22 mouse cellular contexts compared by ENCODE assay signal in the genomic region with DNA sequence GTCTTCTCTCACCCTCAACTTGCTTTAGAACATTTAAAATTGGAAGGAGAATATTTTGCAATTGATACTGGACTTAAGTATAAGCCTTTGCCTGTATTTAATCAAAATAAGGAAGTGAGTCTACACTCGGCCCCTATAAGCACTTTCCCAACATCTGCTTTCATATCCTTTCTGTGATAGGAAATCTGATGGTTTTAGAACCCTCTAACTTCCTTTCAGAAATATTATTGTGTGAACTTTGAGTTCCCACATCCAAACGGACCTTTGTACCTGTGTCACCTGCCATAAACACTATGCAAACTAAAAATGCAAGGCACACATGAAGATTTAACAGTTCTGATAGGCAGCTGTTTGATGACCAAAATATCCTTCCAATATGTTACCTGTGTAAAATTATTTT. TPM values are rescaled to one million over a fixed set of nuclear protein-coding genes. Genes with fewer than 3 reads are reported as not detected.
DNase-seq lines count a peak whose midpoint lies in the region; ATAC-seq lines count a peak whose summit lies in the region.
"Had no signal": no experiment of that assay in that cellular context is flagged by ENCODE, and none has a peak within 500 bp of the region (broad histone marks: within the 10 kb centered on the region; RNA-seq: fewer than 3 reads in every experiment).

No protein-coding gene starts in this region.

- H3K27me3 ChIP-seq in splenic B cell, adult 2 months (ENCODE audit: control insufficient read depth, insufficient read depth, low read length, poor library complexity, severe bottlenecking) = no peaks in the 10 kb centered on the region
- H3K27me3 ChIP-seq: embryonic facial prominence, embryonic 13.5 days had no signal

- intact Hi-C loops in left cerebral cortex, postnatal 25 days (cut with DNase I) = no loop called here

- peak; percentile 82 for ATAC-seq in granulocyte monocyte progenitor cell, adult 5-6 weeks (replicated peaks; ENCODE audit: poor library complexity, severe bottlenecking)
- no peak for ATAC-seq in frontal cortex, adult (ENCODE audit: low TSS enrichment)
- ATAC-seq: CD4-positive, CD25-positive, alpha-beta regulatory T cell, adult 4 months; forebrain, embryonic 14.5 days had no signal

- WGBS in large intestine, adult 2 months = 17% methylated on average over 2 of the region's 2 CpGs

- no peaks in the 10 kb centered on the region for H3K36me3 ChIP-seq in splenic B cell, adult 2 months (ENCODE audit: control insufficient read depth, insufficient read depth, low read length, poor library complexity, severe bottlenecking)
- H3K36me3 ChIP-seq: embryonic facial prominence, embryonic 13.5 days; G1E; heart, embryonic 10.5 days; hindbrain, embryonic 10.5 days had no signal

- DNase-seq in A20 (ENCODE audit: low read depth, low spot score) = peak; percentile 31
- peak; percentile 58 for DNase-seq in large intestine, adult 2 months (ENCODE audit: low read depth, low spot score)
- DNase-seq in splenic B cell, adult 2 months (ENCODE audit: low read depth, low spot score) = peak; percentile 18
- no peak for DNase-seq in kidney, adult 8-10 months
- DNase-seq in left cerebral cortex, postnatal 25 days (ENCODE audit: low spot score in 2 of 2) = no peak
- DNase-seq: adrenal gland, adult 8-10 months; adrenal gland, postnatal 36 days; B cell, adult 2 months; cerebellum, adult 11 months; cerebellum, adult 9-10 months; cerebellum, postnatal 25 days; gastrocnemius, postnatal 36 days; heart, adult 18-20 months; heart, postnatal 10 days had no signal

RNA-seq across cellular contexts. Expression of gene Pde7b, which starts 58.2 kb away (rescaled TPM):
- total RNA-seq in granulocyte monocyte progenitor cell, adult 5-6 weeks (2014; fragmentation: Nextera tagmentation) = 6.8 and 7.4 TPM in 2 replicates
- total RNA-seq in granulocyte monocyte progenitor cell, adult 5-6 weeks (2017) = 2.7 and 3.8 TPM in 2 replicates
- 1.8 and 3.1 TPM in 2 replicates for polyA plus RNA-seq in large intestine, adult 2 months (2012; rRNA removed)
- total RNA-seq in left cerebral cortex, postnatal 25 days (2021) = 10 to 100 TPM; 41.4 to 66.1 TPM
- polyA plus RNA-seq: G1E had no signal

Comparison
In these comparisons a context has a peak if more than half of its experiments do, and no peak if none do; other contexts are left out.
1. DNase-seq: peak in A20 (single experiment), large intestine, adult 2 months (single experiment) and splenic B cell, adult 2 months (single experiment); none in kidney, adult 8-10 months (0 of 2) and left cerebral cortex, postnatal 25 days (0 of 2).
2. RNA of gene Pde7b, which starts 58.2 kb away (total RNA-seq): 41.4 to 66.1 TPM in left cerebral cortex, postnatal 25 days; 2.7 to 7.4 TPM in granulocyte monocyte progenitor cell, adult 5-6 weeks; every median in the first group is over 4 times any median in the second.